Mouse (Mus musculus): ENCODE measurements around the gene Ube3c. TPM values are rescaled to one million over a fixed set of nuclear protein-coding genes. Genes with fewer than 3 reads are reported as not detected.
A peak's percentile ranks its signal among the peaks of the same experiment; 100 is the strongest.

Ube3c gene
- polyA plus RNA-seq, 1 experiment = 6.3 TPM

GRCm38 (mm10) chr5:29672551-29672950 is 103.5 kb downstream of the Ube3c start:
- 80% methylated on average over 4 of the region's 4 CpGs for WGBS
- TF ChIP-seq CTCF (IDR thresholded peaks at IDR 0.05; ENCODE audit: extremely low read depth, insufficient read length, insufficient replicate concordance, low read depth, low read length) (no peak), POLR2A (IDR thresholded peaks at IDR 0.05; ENCODE audit: low read depth, low read length) (no peak)
- Histone ChIP-seq H3K4me1 (ENCODE audit: control insufficient read depth, insufficient read depth, insufficient read length, low read length) (no peaks in the 10 kb centered on the region), H3K36me3 (ENCODE audit: control insufficient read depth, insufficient read depth, low read length) (peaks cover 52% of the 10 kb centered on the region), H3K27me3 (ENCODE audit: control insufficient read depth, insufficient read depth, low read length) (no peaks in the 10 kb centered on the region), H3K4me3 (ENCODE audit: low read depth, low read length) (no peak overlapping the region), H3K27ac (ENCODE audit: insufficient read depth, low read depth, low read length) (no peak overlapping the region)

- Histone ChIP-seq H3K36me3 (ENCODE audit: control insufficient read depth, insufficient read depth, low read length) (peaks cover 40% of the 10 kb centered on the region), H3K27me3 (ENCODE audit: control insufficient read depth, insufficient read depth, low read length) (no peaks in the 10 kb centered on the region), H3K4me3 (ENCODE audit: low read depth, low read length) (no peak overlapping the region), H3K27ac (ENCODE audit: insufficient read depth, low read depth, low read length) (no peak overlapping the region), H3K4me1 (ENCODE audit: control insufficient read depth, insufficient read depth, insufficient read length, low read length) (no peaks in the 10 kb centered on the region)
- whole genome bisulfite sequencing = 90% methylated on average over 4 of the region's 4 CpGs
- no peak for TF ChIP-seq CTCF (IDR thresholded peaks at IDR 0.05; ENCODE audit: extremely low read depth, insufficient read length, insufficient replicate concordance, low read depth, low read length)
- TF ChIP-seq POLR2A (IDR thresholded peaks at IDR 0.05; ENCODE audit: low read depth, low read length) = no peak
These were observed 105.3 kb downstream of the Ube3c start for GRCm38 (mm10) chr5:29674305-29674704.

- 87% methylated on average over 3 of the region's 3 CpGs for WGBS
- Histone ChIP-seq H3K4me3 (ENCODE audit: low read depth, low read length) (no peak overlapping the region), H3K27ac (ENCODE audit: insufficient read depth, low read depth, low read length) (no peak overlapping the region)
These were observed 107.4 kb downstream of the Ube3c start for GRCm38 (mm10) chr5:29676445-29676844.

GRCm38 (mm10) chr5:29685085-29685484 is 116.0 kb downstream of the Ube3c start:
- Histone ChIP-seq H3K27me3 (ENCODE audit: control insufficient read depth, insufficient read depth, low read length) (no peaks in the 10 kb centered on the region), H3K27ac (ENCODE audit: insufficient read depth, low read depth, low read length) (no peak overlapping the region), H3K36me3 (ENCODE audit: control insufficient read depth, insufficient read depth, low read length) (peaks cover 1% of the 10 kb centered on the region; the same call in 1 of the 2 replicates), H3K4me1 (ENCODE audit: control insufficient read depth, insufficient read depth, insufficient read length, low read length) (no peaks in the 10 kb centered on the region), H3K4me3 (ENCODE audit: low read depth, low read length) (no peak overlapping the region)
- TF ChIP-seq POLR2A (IDR thresholded peaks at IDR 0.05; ENCODE audit: low read depth, low read length) (no peak), CTCF (IDR thresholded peaks at IDR 0.05; ENCODE audit: extremely low read depth, insufficient read length, insufficient replicate concordance, low read depth, low read length) (no peak)
- 84% methylated on average over 4 of the region's 4 CpGs for WGBS

More at GRCm38 (mm10) chr5:29676445-29676844, 107.4 kb downstream of the Ube3c start:
- Histone ChIP-seq H3K4me1 (ENCODE audit: control insufficient read depth, insufficient read depth, insufficient read length, low read length) (no peaks in the 10 kb centered on the region), H3K36me3 (ENCODE audit: control insufficient read depth, insufficient read depth, low read length) (peaks cover 28% of the 10 kb centered on the region), H3K27me3 (ENCODE audit: control insufficient read depth, insufficient read depth, low read length) (no peaks in the 10 kb centered on the region)
- no peak for TF ChIP-seq CTCF (IDR thresholded peaks at IDR 0.05; ENCODE audit: extremely low read depth, insufficient read length, insufficient replicate concordance, low read depth, low read length)
- TF ChIP-seq POLR2A (IDR thresholded peaks at IDR 0.05; ENCODE audit: low read depth, low read length) = no peak

- Histone ChIP-seq H3K27ac (ENCODE audit: insufficient read depth, low read depth, low read length) (no peak overlapping the region), H3K36me3 (ENCODE audit: control insufficient read depth, insufficient read depth, low read length) (no peaks in the 10 kb centered on the region; the same call in 1 of the 2 replicates), H3K4me3 (ENCODE audit: low read depth, low read length) (no peak overlapping the region), H3K4me1 (ENCODE audit: control insufficient read depth, insufficient read depth, insufficient read length, low read length) (no peaks in the 10 kb centered on the region), H3K27me3 (ENCODE audit: control insufficient read depth, insufficient read depth, low read length) (no peaks in the 10 kb centered on the region)
- WGBS = 43% methylated on average over 3 of the region's 3 CpGs
- TF ChIP-seq CTCF (IDR thresholded peaks at IDR 0.05; ENCODE audit: extremely low read depth, insufficient read length, insufficient replicate concordance, low read depth, low read length) = peak; percentile 56; the same call in 1 of the 2 replicates
- no peak for TF ChIP-seq POLR2A (IDR thresholded peaks at IDR 0.05; ENCODE audit: low read depth, low read length)
These were observed 118.6 kb downstream of the Ube3c start for GRCm38 (mm10) chr5:29687671-29688070.

GRCm38 (mm10) chr5:29688352-29688751 is 119.3 kb downstream of the Ube3c start:
- H3K27ac ChIP-seq (ENCODE audit: insufficient read depth, low read depth, low read length) = no peak overlapping the region
- no peaks in the 10 kb centered on the region; the same call in 1 of the 2 replicates for H3K36me3 ChIP-seq (ENCODE audit: control insufficient read depth, insufficient read depth, low read length)
- H3K4me3 ChIP-seq (ENCODE audit: low read depth, low read length) = no peak overlapping the region
- H3K27me3 ChIP-seq (ENCODE audit: control insufficient read depth, insufficient read depth, low read length) = no peaks in the 10 kb centered on the region
- WGBS = 46% methylated on average over 7 of the region's 7 CpGs
- H3K4me1 ChIP-seq (ENCODE audit: control insufficient read depth, insufficient read depth, insufficient read length, low read length) = no peaks in the 10 kb centered on the region
- TF ChIP-seq CTCF (IDR thresholded peaks at IDR 0.05; ENCODE audit: extremely low read depth, insufficient read length, insufficient replicate concordance, low read depth, low read length) (no peak), POLR2A (IDR thresholded peaks at IDR 0.05; ENCODE audit: low read depth, low read length) (no peak)

- H3K36me3 ChIP-seq (ENCODE audit: control insufficient read depth, insufficient read depth, low read length) = no peaks in the 10 kb centered on the region
- H3K27me3 ChIP-seq (ENCODE audit: control insufficient read depth, insufficient read depth, low read length) = no peaks in the 10 kb centered on the region
- H3K4me3 ChIP-seq (ENCODE audit: low read depth, low read length) = no peak overlapping the region
- peaks cover 12% of the 10 kb centered on the region; the same call in 1 of the 2 replicates for H3K4me1 ChIP-seq (ENCODE audit: control insufficient read depth, insufficient read depth, insufficient read length, low read length)
- WGBS = 34% methylated on average over 4 of the region's 4 CpGs
- H3K27ac ChIP-seq (ENCODE audit: insufficient read depth, low read depth, low read length) = peak overlapping the region; percentile 51
- peak; percentile 29; the same call in 1 of the 2 replicates for TF ChIP-seq POLR2A (IDR thresholded peaks at IDR 0.05; ENCODE audit: low read depth, low read length)
- TF ChIP-seq CTCF (IDR thresholded peaks at IDR 0.05; ENCODE audit: extremely low read depth, insufficient read length, insufficient replicate concordance, low read depth, low read length) = no peak
These were observed 129.5 kb downstream of the Ube3c start for GRCm38 (mm10) chr5:29698493-29698892.

All from small intestine, adult 2 months (tissue).